Mouse (Mus musculus): Measurements from ENCODE around the gene Cyb561d2.

DNA sequence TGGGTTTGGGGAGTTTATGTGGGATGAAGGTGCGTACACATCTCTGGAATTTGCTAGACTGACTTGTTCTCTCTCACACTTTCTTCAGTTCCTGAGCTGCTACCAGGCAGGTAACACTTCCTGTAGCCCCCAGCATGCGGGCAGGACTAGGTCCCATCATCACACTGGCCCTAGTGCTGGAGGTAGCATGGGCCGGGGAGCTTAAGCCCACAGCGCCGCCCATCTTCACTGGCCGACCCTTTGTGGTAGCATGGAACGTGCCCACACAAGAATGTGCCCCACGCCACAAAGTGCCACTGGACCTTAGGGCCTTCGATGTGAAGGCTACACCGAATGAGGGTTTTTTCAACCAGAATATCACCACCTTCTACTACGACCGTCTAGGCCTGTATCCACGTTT lies 28.0 kb upstream of the Cyb561d2 start:
- TF ChIP-seq CTCF (conservative IDR thresholded peaks at IDR 0.05; ENCODE audit: insufficient read depth, insufficient read length, low read depth, low read length) = no peak
- TF ChIP-seq POLR2A (IDR thresholded peaks at IDR 0.05; ENCODE audit: low read depth, low read length) = no peak
